Mouse (Mus musculus) brown adipose tissue, adult 24 weeks (tissue): ENCODE results near the gene Dyrk3. TPM values are rescaled to one million over a fixed set of nuclear protein-coding genes. Genes with fewer than 3 reads are reported as not detected.
"Not testable (repeated sequence)": the region's sequence is repeated elsewhere in the genome, so short reads cannot be mapped to it uniquely, and the experiment has no call there.

ENCODE experiments used
- H3K27ac ChIP-seq: fragments of 200-500 bp; replicated peaks from 2 replicates; pipeline ENCODE4 v1.5.1; 2012; ENCODE audit warnings: low read depth, mild to moderate bottlenecking, low read length
- H3K4me1 ChIP-seq: fragments of 200-500 bp; 2 replicates; pipeline ENCODE4 v1.6.1; 2012; ENCODE audit warnings: low read length, mixed read lengths; ENCODE audit not compliant: control insufficient read depth, insufficient read depth, insufficient read length
- H3K4me3 ChIP-seq: fragments of 200-500 bp; 2 replicates; pipeline ENCODE4 v1.5.1; 2012; ENCODE audit warnings: low read depth, mild to moderate bottlenecking, low read length, moderate library complexity; ENCODE audit not compliant: insufficient read depth
- polyA plus RNA-seq: library from polyadenylated mRNA; stranded (reverse); fragments of >200 nt; gene quantifications from 2 replicates; pipeline ENCODE4 v1.2.4, GENCODE M21; 2012; ENCODE audit not compliant: missing spikeins, insufficient read depth, insufficient read length

Gene Dyrk3
- polyA plus RNA-seq, 1 experiment, result not detected

DNA sequence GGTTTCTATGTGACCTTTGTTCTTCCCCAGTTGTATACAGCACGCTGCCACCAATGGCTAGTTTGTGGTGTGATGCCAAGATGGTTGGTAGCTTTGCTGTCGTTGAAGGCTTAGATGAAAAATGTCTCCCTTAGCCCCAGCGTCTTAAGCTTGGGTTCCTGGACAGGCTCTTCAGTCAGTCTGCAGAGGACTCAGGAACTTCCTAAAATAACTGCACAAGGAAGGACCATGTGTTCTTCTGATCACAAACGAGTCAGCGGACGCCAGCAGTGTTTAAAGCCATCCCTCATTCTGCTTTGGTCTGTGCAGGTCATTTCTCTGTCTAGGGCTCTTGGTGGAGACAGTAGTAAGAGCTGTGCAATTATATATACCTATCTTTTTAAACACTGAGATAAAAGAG, 35.7 kb upstream of the Dyrk3 start:
- Histone ChIP-seq H3K4me1 (peaks cover 5% of the 10 kb centered on the region), H3K27ac (peak overlapping the region; percentile 65), H3K4me3 (no peak overlapping the region)

DNA sequence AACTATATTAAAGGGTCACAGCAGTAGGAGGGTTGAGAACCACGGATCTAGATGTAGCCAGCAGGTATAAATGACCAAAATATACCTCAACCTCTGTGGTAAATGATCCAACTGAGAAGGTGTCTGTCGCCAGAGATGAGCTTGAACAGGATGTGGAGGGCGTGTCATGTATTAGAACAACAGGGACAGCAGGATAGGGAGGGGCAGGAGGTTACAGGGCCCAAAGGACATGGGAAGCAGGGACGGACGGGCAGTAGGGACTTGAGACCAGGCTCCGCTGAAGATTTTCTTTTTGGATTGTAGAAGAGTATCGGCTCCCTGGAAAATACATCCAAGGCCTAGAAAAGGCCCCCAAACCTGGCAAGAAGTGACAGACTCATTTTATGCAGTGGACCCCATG, 34.9 kb upstream of the Dyrk3 start:
- H3K4me1 ChIP-seq, result peaks cover 5% of the 10 kb centered on the region
- 0 out of 2 replicates have a peak overlapping the region, but pooled peaks have one; percentile 5 for H3K4me3 ChIP-seq
- H3K27ac ChIP-seq, result peak overlapping the region; percentile 39; the same call in 1 of the 2 replicates

DNA sequence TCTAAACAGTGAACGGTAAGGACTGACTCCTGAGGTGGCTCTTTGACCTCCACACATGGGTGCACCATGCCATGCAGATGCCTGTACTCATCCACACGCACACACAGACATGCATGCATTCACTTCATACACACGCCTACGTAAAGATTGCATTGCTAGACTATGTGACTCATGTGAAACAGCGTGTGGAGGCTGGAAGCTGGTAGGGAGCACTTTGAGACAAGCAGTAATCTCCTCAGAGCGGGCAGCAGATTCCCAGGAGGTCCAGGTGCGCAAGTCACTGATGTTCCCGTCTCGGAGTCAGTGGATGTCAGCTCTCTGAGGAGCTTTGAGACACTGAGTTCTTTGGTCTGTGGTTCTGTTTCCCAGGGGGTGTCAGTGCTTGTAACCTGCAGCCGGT, 29.5 kb upstream of the Dyrk3 start:
- H3K27ac ChIP-seq, result no peak overlapping the region
- no peaks in the 10 kb centered on the region for H3K4me1 ChIP-seq

DNA sequence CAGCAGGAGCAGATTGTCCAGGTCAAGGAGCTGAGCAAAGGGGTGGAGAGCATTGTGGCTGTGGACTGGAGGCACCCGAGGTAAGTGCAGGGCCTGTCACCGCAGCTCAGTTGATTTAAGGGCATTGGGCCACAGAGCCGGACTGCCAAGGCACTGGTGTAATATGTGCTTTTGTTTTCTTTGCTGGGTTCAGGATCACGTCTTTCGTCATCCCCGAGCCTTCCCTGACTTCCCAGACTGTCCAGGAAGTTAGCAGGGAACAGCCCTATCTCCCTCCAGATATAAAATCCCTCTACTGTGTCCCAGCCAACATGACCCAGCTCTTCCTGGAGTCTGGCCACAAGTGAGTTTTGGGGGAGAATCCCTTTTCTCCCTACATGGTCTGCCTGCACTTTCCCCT, 26.3 kb upstream of the Dyrk3 start:
- no peak overlapping the region for H3K27ac ChIP-seq
- H3K4me3 ChIP-seq, result no peak overlapping the region
- no peaks in the 10 kb centered on the region for H3K4me1 ChIP-seq

More for the DNA sequence above, 29.5 kb upstream of the Dyrk3 start:
- no peak overlapping the region for H3K4me3 ChIP-seq

DNA sequence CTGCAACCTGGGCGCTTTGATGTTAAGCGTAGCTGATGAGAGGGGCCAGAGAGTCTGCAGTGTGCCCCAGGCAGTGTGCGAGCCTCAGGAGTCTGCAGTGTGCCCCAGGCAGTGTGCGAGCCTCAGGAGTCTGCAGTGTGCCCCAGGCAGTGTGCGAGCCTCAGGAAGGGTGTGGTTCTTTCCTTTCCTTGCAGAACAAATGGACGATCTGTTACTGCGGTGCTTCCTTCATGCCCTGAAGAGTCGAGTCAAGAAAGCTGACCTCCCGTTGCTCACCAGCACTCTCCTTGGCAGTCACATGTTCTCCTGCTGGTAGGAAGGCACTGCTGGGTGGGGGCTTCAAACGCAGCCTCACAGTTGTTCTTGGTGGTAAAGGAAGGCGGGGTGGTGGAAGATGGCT, 23.0 kb upstream of the Dyrk3 start:
- Histone ChIP-seq H3K4me3 (no peak overlapping the region), H3K4me1 (no peaks in the 10 kb centered on the region), H3K27ac (no peak overlapping the region)

DNA sequence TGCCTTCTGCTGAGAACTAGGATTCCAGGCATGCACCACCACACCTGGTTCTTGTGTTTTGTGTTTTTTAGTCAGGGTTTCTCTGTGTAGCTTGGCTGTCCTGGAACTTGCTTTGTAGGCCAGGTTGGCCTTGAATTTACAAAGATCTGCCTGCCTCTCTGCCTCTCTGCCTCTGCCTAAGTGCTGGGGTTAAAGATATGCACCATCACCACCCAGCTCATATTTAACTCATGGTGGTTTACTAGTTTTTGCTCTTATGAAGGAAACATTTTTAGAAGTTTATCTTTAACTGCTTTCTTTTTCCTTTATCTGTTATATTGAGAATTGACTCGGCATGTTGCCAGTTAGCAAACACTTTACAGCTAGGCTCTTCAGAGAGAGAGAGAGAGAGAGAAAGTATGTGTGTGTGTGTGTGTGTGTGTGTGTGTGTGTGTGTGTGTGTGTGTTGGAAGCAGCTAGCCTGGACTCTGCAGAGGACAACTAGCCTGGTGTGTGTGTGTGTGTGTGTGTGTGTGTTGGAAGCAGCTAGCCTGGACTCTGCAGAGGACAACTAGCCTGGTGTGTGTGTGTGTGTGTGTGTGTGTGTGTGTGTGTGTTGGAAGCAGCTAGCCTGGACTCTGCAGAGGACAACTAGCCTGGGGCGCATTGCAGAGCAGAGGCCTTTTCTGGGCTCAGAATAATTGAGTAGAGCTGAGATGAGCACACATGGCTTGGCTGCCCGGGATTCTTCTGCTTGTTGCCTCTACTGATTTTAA, 21.6 kb upstream of the Dyrk3 start:
- H3K27ac ChIP-seq, H3K4me3 ChIP-seq, H3K4me1 ChIP-seq: not testable (repeated sequence)

DNA sequence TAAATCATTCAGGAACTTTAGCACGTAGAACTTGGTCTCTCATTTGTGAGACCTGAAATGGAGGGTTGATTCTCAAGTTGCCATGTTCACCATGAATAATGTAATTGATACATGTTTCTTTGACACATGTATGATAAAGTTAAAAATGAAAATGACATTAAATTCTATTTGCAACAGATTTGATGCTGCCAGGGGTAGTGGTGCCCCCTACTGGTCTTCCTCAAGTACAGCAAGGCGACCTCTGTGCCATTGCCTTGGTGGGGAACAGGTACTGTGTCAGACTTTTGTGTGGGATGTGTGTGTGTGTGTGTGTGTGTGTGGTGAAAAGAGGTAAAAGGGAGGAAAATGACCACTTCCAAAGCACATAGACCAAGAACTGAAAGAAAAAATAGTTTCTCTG, 17.3 kb upstream of the Dyrk3 start:
- H3K27ac ChIP-seq, result no peak overlapping the region
- H3K4me1 ChIP-seq, result 0 out of 2 replicates have a peak, but pooled peaks cover 2% of the 10 kb centered on the region
- H3K4me3 ChIP-seq, result no peak overlapping the region

DNA sequence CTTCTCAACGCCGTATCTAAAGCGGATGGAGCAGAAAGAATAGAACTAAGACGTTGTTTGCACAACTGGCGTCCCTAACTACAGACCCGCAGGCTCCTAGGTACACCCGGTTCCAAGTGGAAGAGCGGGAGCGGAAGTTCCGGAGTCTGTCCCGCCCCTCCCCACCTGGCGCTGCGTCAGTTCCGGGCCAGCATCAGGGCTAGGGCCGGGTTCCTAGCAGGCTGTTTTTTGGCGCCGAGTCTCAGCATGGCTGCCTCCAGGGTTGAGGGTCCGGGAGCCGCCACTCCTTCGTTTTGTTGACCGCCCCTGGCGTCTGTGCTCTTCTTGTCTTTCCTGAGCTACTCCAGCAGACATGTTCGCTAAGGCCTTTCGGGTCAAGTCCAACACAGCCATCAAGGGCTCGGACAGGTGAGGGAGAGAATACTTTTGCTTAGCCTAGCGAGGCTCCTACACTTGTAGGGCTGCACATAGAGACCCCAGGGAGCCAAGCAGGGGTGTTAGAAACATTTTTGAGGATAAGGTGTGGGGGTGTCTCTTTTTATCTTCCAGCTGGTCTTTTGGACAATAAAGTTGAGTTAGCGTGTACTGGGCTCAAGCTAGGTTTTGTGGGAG, 15.0 kb upstream of the Dyrk3 start, which contains the start of gene Eif2d:
Gene Eif2d (plus strand): TSS at position 164 of the 612 bp plus-strand sequence.
- Histone ChIP-seq H3K4me1 (0 out of 2 replicates have a peak, but pooled peaks cover 2% of the 10 kb centered on the region), H3K4me3 (peak within 1 kb of the TSS; percentile 96), H3K27ac (no peak within 1 kb of the TSS)

DNA sequence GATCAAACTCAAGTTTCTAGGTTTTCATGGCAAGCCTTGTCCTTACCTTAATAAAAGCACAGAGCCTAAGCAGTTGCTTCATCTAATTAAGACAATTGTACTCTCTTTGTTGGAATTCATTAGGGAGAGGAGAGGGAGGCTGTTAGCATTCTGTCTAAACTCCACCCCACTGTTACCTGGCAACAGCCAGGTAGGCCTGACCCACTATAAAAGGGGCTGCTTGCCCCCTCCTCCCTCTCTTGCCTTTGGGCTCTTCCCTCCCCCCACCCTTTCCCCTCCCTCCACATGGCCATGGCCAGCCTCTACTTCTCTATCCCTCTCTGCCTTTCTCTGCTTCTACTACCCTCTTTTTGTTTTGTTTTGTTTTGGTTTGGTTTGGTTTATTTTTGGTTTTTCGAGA, 11.4 kb upstream of the Dyrk3 start:
- Histone ChIP-seq H3K4me1 (0 out of 2 replicates have a peak, but pooled peaks cover 2% of the 10 kb centered on the region), H3K27ac (no peak overlapping the region), H3K4me3 (no peak overlapping the region)

DNA sequence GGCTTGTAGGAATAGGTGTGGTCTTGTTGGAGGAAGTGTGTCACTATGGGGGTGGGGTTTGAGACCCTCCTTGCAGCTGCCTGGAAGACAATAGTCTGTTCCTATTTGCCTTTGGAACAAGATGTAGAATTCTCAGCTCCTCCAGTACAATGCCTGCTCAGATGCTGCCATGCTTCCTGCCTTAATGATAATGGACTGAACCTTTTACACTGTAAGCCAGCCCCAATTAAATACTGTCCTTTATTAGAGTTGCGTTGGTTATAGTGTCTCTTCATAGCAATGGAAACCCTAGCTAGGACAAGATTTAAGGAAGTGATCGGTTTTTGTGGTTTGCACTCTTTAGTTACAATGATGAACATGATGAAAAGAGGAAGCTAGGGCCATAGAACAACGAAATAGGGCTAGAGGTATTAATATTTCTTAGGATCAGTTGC, 8.1 kb upstream of the Dyrk3 start:
- H3K4me1 ChIP-seq, result no peaks in the 10 kb centered on the region
- no peak overlapping the region for H3K27ac ChIP-seq
- H3K4me3 ChIP-seq, result no peak overlapping the region

DNA sequence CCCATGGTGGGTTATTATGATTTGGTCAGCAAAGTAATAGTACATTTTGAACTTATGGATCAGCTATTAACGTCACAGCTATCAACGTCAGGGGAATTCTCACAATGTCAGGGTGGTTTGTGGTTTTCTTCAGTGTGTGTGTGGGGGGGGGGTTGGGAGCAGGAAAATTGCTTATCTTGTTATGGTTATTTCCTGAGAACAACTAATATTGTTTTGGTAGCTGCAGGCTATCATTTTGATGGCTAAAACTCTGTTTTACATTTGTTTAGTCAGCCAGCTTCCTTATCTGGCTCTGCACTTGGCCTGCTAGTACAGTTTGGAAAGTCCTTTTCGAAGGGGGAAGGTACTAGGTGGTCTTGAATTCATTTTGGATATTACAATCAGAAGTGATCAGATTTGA, 7.1 kb upstream of the Dyrk3 start:
- H3K4me1 ChIP-seq, H3K4me3 ChIP-seq, H3K27ac ChIP-seq: not testable (repeated sequence)

DNA sequence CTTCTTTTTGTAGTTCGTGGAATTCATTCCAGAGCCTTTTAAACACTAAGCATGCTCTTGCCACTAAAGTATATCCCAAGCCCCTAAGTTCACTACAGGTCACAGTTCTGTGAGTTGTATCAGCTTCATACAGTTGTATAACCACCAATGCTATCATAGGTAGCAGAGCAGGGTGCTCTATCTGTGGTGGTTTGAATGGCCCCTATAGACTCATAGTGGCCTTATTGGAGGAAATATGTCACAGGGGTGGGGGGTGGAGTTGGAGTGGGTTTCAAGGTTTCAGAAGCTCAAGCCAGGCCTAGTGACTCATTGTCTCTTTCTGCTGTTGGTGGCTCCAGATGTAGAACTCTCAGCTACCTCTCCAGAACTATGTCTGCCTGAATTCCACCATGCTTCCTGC, 4.3 kb upstream of the Dyrk3 start:
- Histone ChIP-seq H3K4me3 (no peak overlapping the region), H3K4me1 (no peaks in the 10 kb centered on the region; the same call in 1 of the 2 replicates), H3K27ac (no peak overlapping the region)

DNA sequence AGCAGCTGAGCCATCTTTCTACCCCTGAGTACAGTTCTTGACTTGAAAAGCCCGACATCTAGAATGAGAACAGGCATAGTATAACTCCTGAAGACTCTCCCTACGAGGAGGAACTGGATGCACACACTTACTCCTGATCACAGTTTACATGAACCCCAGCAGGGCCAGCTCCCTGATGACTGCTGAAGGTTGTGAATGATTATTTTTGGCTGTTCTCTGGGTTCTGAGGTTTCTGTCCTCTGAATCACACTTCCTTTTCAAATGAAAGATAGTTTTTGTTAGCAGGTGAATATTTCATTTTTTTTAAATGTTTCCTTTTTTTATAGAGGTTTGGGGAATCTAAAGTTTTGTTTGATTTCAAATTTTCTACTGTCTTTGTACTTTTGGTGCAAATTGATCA, 3.3 kb upstream of the Dyrk3 start:
- H3K4me1 ChIP-seq, result no peaks in the 10 kb centered on the region; the same call in 1 of the 2 replicates
- H3K27ac ChIP-seq, result no peak overlapping the region
- H3K4me3 ChIP-seq, result no peak overlapping the region

DNA sequence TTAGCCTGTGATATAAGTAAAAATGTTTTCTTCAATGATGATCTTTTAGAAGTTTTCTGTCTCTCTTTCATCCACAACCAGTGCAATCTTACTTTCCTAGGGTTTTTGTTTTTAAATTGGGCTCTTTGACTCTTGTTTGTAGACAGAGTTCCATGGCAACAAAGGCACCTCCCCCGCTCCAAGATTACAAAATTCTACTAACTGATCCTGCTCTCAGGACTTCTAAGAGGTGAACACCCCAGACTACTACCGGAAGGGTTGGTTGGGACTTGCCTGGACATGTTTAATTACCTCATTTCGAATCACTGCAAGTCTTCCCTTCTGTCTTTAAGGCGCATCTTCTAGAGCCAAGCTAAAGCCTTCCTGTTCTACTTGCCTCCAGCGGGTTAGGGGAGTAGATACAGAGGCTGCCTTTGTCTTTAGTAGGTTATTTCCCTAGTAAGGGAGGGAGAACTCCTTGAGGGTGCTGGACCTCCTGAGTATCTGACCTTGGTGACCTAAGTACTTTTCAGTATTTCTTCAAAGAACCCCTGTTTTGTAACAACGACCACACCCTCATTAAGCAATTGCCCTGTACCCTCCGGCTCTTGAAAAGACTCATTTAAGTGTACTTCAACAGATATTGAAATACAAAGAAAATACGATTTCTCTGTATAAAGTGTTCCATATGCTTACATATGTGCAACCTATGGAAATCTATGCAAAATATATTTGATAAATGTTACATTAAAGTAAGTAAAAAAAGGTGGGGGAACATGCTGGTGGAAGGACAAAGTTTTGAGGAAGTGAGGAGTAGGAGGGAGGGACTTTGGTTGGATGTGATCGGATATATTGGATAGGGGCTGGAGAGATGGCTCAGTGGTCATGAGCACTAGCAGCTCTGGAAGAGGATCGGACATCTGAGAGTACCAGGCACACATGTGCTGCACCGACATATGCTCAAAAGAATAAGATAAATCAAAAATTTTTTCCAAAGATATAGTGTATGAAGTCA, 1.3 kb upstream of the Dyrk3 start:
- no peak overlapping the region; the same call in 1 of the 2 replicates for H3K4me3 ChIP-seq
- no peak overlapping the region for H3K27ac ChIP-seq
- no peaks in the 10 kb centered on the region; the same call in 1 of the 2 replicates for H3K4me1 ChIP-seq

DNA sequence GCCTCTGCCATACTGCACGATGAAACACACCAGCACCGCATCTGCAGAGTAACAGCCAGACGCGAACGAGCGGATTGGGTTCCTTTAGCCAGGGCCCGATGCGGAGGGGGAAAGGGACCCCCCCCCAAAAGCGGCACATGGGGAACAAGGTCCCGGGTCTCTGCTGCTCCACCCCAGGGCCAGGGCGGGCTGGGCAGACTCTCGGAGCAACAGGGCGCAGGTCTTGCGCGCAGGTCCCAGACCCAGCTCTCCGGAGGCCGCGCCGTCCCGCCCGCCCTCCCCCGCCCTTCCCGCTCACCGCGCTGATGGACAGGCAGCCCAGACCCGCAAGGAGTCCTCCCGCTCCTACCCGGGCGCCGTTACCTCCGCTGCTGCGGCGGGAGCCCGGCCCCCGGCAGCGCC, 422 bp downstream of the Dyrk3 start:
- Histone ChIP-seq H3K4me1 (no peaks in the 10 kb centered on the region; the same call in 1 of the 2 replicates), H3K4me3 (peak overlapping the region; percentile 65), H3K27ac (no peak overlapping the region)
